Mouse (Mus musculus): ENCODE data around the gene Car4. TPM values are rescaled to one million over a fixed set of nuclear protein-coding genes. Genes with fewer than 3 reads are reported as not detected.

The Car4 gene
- 11.4 TPM in 2 replicates for polyA plus RNA-seq (2014; fragmentation: Nextera tagmentation; extraction: Ambion mirVana)

DNA sequence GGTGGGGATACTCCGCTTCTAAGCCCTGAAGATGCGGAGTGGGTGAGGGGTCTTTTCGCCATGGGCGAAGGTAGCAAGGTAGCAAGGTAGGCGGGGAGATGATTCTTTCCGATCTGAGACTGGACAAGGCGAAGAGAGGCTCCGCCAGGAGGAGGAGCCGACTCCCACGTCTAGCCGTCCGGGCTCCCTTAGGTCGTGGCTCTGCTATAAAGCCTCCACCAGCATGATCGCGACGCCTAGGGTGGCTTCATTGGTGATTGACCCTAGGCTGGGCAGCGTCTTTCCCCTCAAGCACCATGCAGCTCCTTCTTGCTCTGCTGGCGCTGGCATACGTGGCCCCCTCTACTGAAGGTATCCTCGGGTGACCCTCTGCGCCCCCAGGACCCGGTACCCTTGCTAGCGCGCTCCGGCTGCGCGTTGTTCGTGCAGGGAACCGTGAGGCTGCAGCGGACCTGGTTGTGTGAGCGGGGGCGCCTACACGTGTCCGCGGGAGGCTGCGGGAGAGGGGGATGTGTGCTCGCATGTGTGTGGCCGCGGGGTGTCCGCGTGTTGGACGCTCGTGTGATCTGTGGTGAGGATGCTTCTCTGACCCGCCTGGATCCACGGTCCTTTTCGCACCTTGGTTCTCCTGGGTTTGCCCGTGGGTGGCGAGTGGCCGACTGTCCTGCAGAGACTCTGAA lies at the start of gene Car4:
TSS of gene Car4 (plus strand) at position 196 of the 680 bp plus-strand sequence.
- H3K27ac ChIP-seq (ENCODE audit: low read depth, low read length) = no peak within 1 kb of the TSS
- 2% methylated on average over 49 of the region's 49 CpGs for WGBS (ENCODE audit: insufficient replicate concordance)

DNA sequence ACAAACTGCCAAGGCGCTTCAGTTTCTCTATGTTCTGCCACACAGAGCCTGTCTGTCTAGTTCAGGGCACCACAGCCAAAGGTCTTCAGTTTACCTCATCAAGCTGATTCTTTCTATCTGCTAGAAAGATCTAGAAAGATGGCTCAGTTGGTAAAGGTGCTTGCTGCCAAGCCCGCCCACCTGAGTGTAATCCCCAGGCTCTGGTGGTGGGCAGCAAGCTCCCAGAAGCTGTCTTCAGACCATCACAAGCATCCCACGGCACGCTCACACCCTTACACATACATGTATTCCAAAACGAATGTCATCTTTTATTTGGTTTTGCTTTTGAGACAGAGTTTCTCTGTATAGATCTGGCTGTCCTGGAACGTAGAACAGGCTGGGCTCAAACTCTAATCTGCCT lies 49.1 kb upstream of the Car4 start:
- no peak overlapping the region for H3K4me2 ChIP-seq
- H3K4me1 ChIP-seq (ENCODE audit: control insufficient read depth, insufficient read depth, low read length) = no peaks in the 10 kb centered on the region
- 93% methylated on average over 6 of the region's 6 CpGs for WGBS (ENCODE audit: insufficient replicate concordance)
- H3K9me3 ChIP-seq (replicated peaks; ENCODE audit: control insufficient read depth, low read length) = no peaks in the 10 kb centered on the region
- H3K9ac ChIP-seq (ENCODE audit: low read depth, low read length) = no peak overlapping the region
- H3K27me3 ChIP-seq (ENCODE audit: control insufficient read depth, insufficient read depth, low read length) = no peaks in the 10 kb centered on the region
- H3K27ac ChIP-seq (ENCODE audit: low read depth, low read length) = no peak overlapping the region
- peaks cover 46% of the 10 kb centered on the region for H3K36me3 ChIP-seq (ENCODE audit: control insufficient read depth, insufficient read depth, low read length)
- H3K4me3 ChIP-seq (ENCODE audit: low read depth, low read length) = no peak overlapping the region
- no peak for ATAC-seq (replicated peaks; ENCODE audit: insufficient number of reproducible peaks, low FRiP score, low TSS enrichment)

More for the DNA sequence above, at the start of gene Car4:
- Histone ChIP-seq H3K9ac (ENCODE audit: low read depth, low read length) (0 out of 2 replicates have a peak within 1 kb of the TSS, but pooled peaks have one; percentile 43), H3K4me3 (ENCODE audit: low read depth, low read length) (peak within 1 kb of the TSS; percentile 33), H3K4me2 (peak within 1 kb of the TSS; percentile 72), H3K4me1 (ENCODE audit: control insufficient read depth, insufficient read depth, low read length) (peaks cover 17% of the 10 kb centered on the region), H3K27me3 (ENCODE audit: control insufficient read depth, insufficient read depth, low read length) (peaks cover 35% of the 10 kb centered on the region), H3K9me3 (replicated peaks; ENCODE audit: control insufficient read depth, low read length) (no peaks in the 10 kb centered on the region), H3K36me3 (ENCODE audit: control insufficient read depth, insufficient read depth, low read length) (no peaks in the 10 kb centered on the region)
- no peak for ATAC-seq (replicated peaks; ENCODE audit: insufficient number of reproducible peaks, low FRiP score, low TSS enrichment)

DNA sequence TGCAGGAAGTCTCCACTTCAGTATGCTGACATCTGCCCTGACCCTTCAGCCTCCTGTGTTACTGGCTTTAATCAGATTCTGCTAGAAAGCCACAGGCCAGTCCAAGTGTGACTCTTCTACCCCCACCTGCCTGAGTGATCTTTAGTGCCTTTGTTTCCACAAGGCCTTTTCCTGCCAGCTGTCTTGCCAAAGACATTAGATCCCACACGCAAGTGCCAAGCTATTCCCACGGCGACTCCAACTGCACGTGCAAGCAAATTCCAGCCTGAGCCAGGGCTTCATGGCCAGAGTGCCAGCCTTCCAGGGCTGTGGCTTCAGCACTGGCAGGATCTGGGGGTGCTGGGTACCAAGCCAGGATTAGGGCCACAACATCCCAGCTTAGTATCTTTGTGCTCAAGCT lies 47.2 kb upstream of the Car4 start:
- no peaks in the 10 kb centered on the region for H3K27me3 ChIP-seq (ENCODE audit: control insufficient read depth, insufficient read depth, low read length)
- peaks cover 40% of the 10 kb centered on the region for H3K36me3 ChIP-seq (ENCODE audit: control insufficient read depth, insufficient read depth, low read length)
- no peaks in the 10 kb centered on the region for H3K4me1 ChIP-seq (ENCODE audit: control insufficient read depth, insufficient read depth, low read length)
- 89% methylated on average over 4 of the region's 4 CpGs for WGBS (ENCODE audit: insufficient replicate concordance)
- H3K4me2 ChIP-seq = no peak overlapping the region
- ATAC-seq (replicated peaks; ENCODE audit: insufficient number of reproducible peaks, low FRiP score, low TSS enrichment) = no peak
- no peak overlapping the region for H3K27ac ChIP-seq (ENCODE audit: low read depth, low read length)
- H3K4me3 ChIP-seq (ENCODE audit: low read depth, low read length) = no peak overlapping the region
- no peak overlapping the region for H3K9ac ChIP-seq (ENCODE audit: low read depth, low read length)
- H3K9me3 ChIP-seq (replicated peaks; ENCODE audit: control insufficient read depth, low read length) = no peaks in the 10 kb centered on the region

DNA sequence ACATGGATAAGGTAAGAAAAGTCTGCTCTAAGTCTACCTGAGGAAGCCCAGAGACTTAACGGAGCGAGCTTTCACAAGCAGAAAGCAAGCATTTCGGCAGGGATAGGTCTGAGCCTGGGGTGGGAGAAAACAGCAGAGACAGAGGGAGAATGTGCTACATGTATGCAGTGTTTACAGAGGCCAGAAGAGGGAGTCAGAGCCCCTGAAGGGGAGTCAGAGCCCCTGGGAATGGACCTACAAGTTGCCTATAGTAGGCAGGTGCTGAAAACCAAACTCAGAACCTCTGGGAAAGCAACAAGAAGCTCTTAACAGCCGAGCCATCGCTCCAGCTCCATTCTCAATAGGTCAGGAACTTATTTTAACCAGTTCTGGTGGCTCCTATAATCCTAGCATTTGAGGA lies 42.9 kb upstream of the Car4 start:
- ATAC-seq (replicated peaks; ENCODE audit: insufficient number of reproducible peaks, low FRiP score, low TSS enrichment) = no peak
- H3K9ac ChIP-seq (ENCODE audit: low read depth, low read length) = no peak overlapping the region
- H3K4me2 ChIP-seq = no peak overlapping the region
- H3K4me3 ChIP-seq (ENCODE audit: low read depth, low read length) = no peak overlapping the region
- H3K9me3 ChIP-seq (replicated peaks; ENCODE audit: control insufficient read depth, low read length) = no peaks in the 10 kb centered on the region
- WGBS (ENCODE audit: insufficient replicate concordance) = 79% methylated on average over 5 of the region's 5 CpGs
- peaks cover 19% of the 10 kb centered on the region; the same call in 1 of the 2 replicates for H3K36me3 ChIP-seq (ENCODE audit: control insufficient read depth, insufficient read depth, low read length)
- H3K27ac ChIP-seq (ENCODE audit: low read depth, low read length) = no peak overlapping the region
- H3K27me3 ChIP-seq (ENCODE audit: control insufficient read depth, insufficient read depth, low read length) = no peaks in the 10 kb centered on the region
- no peaks in the 10 kb centered on the region for H3K4me1 ChIP-seq (ENCODE audit: control insufficient read depth, insufficient read depth, low read length)

DNA sequence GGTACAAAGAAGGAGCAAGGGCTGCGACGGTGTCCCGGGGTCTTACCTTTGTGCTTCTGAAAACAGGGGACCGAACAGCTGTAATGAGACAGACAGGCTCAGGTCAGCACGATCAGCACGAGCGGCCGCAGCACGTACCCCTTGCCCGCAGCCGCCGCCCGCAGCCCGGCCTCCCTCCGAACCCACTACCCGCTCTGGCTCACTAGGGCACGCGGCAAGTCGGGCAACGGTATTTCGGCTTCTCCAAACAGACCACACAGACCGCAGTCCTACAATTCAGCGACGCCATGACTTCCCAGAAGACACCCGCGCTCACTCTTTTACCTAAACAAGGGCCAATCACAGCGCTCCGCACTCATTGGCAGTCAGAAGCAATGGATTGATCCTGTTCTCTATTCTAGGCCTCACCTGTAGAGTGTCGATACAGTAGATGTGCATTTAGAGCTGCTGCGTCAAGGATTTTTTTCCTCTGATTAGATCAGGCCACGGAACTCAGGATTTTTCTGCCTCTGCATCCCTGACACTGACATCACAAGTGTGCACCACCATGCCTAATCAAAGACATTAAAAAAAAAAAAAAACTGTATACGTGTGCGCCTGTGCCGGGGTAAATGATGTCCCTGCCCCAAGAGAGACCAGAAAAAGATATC lies 41.4 kb upstream of the Car4 start, which contains the start of gene Znhit3:
TSS of gene Znhit3 (minus strand) at position 314 of the 650 bp plus-strand sequence.
- H3K4me1 ChIP-seq (ENCODE audit: control insufficient read depth, insufficient read depth, low read length) = no peaks in the 10 kb centered on the region
- H3K27me3 ChIP-seq (ENCODE audit: control insufficient read depth, insufficient read depth, low read length) = no peaks in the 10 kb centered on the region
- WGBS (ENCODE audit: insufficient replicate concordance) = 4% methylated on average over 34 of the region's 34 CpGs
- peak within 1 kb of the TSS; percentile 81 for H3K4me3 ChIP-seq (ENCODE audit: low read depth, low read length)
- peak; percentile 63 for ATAC-seq (replicated peaks; ENCODE audit: insufficient number of reproducible peaks, low FRiP score, low TSS enrichment)
- peak within 1 kb of the TSS; percentile 81 for H3K4me2 ChIP-seq
- peak within 1 kb of the TSS; percentile 87 for H3K9ac ChIP-seq (ENCODE audit: low read depth, low read length)
- H3K36me3 ChIP-seq (ENCODE audit: control insufficient read depth, insufficient read depth, low read length) = peaks cover 13% of the 10 kb centered on the region; the same call in 1 of the 2 replicates
- no peak within 1 kb of the TSS for H3K27ac ChIP-seq (ENCODE audit: low read depth, low read length)
- H3K9me3 ChIP-seq (replicated peaks; ENCODE audit: control insufficient read depth, low read length) = no peaks in the 10 kb centered on the region

DNA sequence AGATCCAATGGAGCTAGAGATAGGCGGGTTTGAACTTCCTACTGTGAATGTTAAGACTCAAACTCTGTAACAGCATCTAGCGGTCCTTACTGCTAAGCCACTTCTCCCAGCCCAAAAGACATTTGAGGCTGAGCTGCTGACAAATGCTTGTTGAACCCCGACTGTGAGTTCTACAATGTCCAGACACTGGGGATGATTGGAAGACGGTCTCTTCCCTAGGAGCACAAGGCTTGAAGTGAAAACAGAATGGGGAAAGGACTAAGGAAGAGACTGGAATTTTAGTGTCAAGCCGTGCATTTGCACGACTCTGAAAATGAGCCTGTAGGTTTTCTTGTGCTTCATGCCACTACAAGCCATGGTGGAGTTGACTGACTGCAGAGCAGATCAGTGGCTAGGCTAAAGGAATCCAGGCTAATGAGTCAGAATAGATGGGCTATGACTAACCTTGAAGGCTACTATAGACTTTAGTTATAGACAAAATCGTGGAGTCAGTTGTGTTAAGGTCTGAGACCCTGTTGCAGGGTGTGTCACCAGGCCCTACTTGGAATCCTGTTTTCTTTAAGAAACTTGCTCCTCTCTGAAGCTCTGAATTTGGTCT lies 40.8 kb upstream of the Car4 start:
- Histone ChIP-seq H3K9me3 (replicated peaks; ENCODE audit: control insufficient read depth, low read length) (no peaks in the 10 kb centered on the region), H3K36me3 (ENCODE audit: control insufficient read depth, insufficient read depth, low read length) (peaks cover 9% of the 10 kb centered on the region; the same call in 1 of the 2 replicates), H3K27ac (ENCODE audit: low read depth, low read length) (no peak overlapping the region), H3K4me3 (ENCODE audit: low read depth, low read length) (peak overlapping the region; percentile 81), H3K4me2 (peak overlapping the region; percentile 81), H3K4me1 (ENCODE audit: control insufficient read depth, insufficient read depth, low read length) (no peaks in the 10 kb centered on the region), H3K27me3 (ENCODE audit: control insufficient read depth, insufficient read depth, low read length) (no peaks in the 10 kb centered on the region), H3K9ac (ENCODE audit: low read depth, low read length) (peak overlapping the region; percentile 50; the same call in 1 of the 2 replicates)
- WGBS (ENCODE audit: insufficient replicate concordance) = 54% methylated on average over 7 of the region's 7 CpGs
- no peak for ATAC-seq (replicated peaks; ENCODE audit: insufficient number of reproducible peaks, low FRiP score, low TSS enrichment)

DNA sequence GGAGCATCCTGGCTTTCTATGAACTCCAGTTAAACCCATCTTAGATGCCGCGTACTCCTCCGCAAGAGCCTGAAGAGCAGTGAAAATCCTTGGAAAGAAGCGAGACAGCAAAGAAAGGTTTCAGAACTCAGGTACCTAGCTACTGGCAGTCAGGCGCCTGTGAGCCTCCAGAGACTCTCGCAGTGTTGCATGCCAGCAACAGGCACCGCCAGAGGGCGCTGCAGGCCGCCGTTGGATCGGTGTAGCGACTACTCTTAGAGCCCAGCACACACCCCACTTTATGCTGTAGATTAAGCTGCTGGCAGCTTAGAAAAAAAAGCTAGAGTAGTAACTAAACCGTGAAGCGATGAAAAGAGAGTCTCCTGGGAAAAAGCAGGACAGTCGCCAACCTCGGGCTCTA lies 39.2 kb upstream of the Car4 start:
- ATAC-seq (replicated peaks; ENCODE audit: insufficient number of reproducible peaks, low FRiP score, low TSS enrichment) = no peak
- Histone ChIP-seq H3K9ac (ENCODE audit: low read depth, low read length) (no peak overlapping the region), H3K4me2 (peak overlapping the region; percentile 21), H3K4me3 (ENCODE audit: low read depth, low read length) (no peak overlapping the region), H3K9me3 (replicated peaks; ENCODE audit: control insufficient read depth, low read length) (no peaks in the 10 kb centered on the region), H3K27me3 (ENCODE audit: control insufficient read depth, insufficient read depth, low read length) (no peaks in the 10 kb centered on the region), H3K27ac (ENCODE audit: low read depth, low read length) (no peak overlapping the region), H3K4me1 (ENCODE audit: control insufficient read depth, insufficient read depth, low read length) (no peaks in the 10 kb centered on the region), H3K36me3 (ENCODE audit: control insufficient read depth, insufficient read depth, low read length) (peaks cover 3% of the 10 kb centered on the region; the same call in 1 of the 2 replicates)
- WGBS (ENCODE audit: insufficient replicate concordance) = 4% methylated on average over 16 of the region's 16 CpGs

DNA sequence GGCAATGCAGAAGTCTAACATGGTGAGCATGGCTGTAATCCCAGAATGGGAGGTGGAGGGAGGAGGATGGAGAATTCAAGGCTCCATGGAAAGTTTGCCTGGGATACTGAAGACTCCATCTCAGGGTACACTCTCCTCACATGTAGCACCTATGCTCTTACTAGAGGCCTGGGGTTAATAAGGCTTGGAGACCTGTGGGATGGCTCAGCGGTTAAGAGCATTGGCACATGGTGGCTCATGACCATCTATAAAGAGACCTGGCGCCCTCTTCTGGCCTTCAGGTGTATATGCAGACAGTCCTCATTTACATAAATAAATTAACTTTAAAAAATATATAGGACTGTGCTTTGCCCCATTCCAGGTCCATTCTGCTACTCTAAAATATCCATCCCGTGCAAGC lies 38.3 kb upstream of the Car4 start:
- Histone ChIP-seq H3K27me3 (ENCODE audit: control insufficient read depth, insufficient read depth, low read length) (no peaks in the 10 kb centered on the region), H3K9ac (ENCODE audit: low read depth, low read length) (no peak overlapping the region), H3K27ac (ENCODE audit: low read depth, low read length) (no peak overlapping the region), H3K4me3 (ENCODE audit: low read depth, low read length) (no peak overlapping the region), H3K36me3 (ENCODE audit: control insufficient read depth, insufficient read depth, low read length) (no peaks in the 10 kb centered on the region), H3K4me1 (ENCODE audit: control insufficient read depth, insufficient read depth, low read length) (no peaks in the 10 kb centered on the region), H3K4me2 (no peak overlapping the region), H3K9me3 (replicated peaks; ENCODE audit: control insufficient read depth, low read length) (no peaks in the 10 kb centered on the region)
- 34% methylated on average over 3 of the region's 3 CpGs for WGBS (ENCODE audit: insufficient replicate concordance)
- ATAC-seq (replicated peaks; ENCODE audit: insufficient number of reproducible peaks, low FRiP score, low TSS enrichment) = no peak

All from heart, embryonic 11.5 days (tissue).